Mouse (Mus musculus): ENCODE data around the gene Fbxl21.

DNA sequence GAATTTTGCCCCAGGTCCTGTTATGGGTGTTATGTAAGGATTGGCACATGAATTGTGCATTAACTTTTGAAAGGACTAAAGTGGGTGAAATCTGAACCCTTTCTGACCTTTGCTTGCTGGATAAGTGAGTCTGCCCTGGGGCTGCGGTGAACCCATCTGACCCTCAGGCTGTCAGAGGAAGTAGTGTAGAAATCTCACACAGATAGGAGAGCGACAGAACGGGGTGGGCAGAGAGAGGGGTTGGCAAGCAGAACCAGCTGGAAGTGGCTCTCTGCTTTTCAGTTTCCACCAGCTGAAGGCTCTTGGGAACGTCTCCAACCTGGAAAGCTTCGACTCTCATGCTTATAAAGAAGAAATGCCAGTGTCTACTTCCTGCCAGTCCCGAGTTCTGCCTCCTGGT, 45.0 kb upstream of the Fbxl21 start:
- no peak for TF ChIP-seq POLR2A (IDR thresholded peaks at IDR 0.05; ENCODE audit: borderline replicate concordance, insufficient read depth, low read length)
- TF ChIP-seq CTCF (IDR thresholded peaks at IDR 0.05; ENCODE audit: borderline replicate concordance, insufficient read depth, low read depth, low read length): no peak

All from cerebellum, adult 2 months (tissue).